Mouse (Mus musculus) CH12.LX (cell line): ENCODE results near the gene Il20. TPM values are rescaled to one million over a fixed set of nuclear protein-coding genes. Genes with fewer than 3 reads are reported as not detected.
A peak's percentile ranks its signal among the peaks of the same experiment; 100 is the strongest.

ENCODE experiments used
- DNase-seq: peaks from one replicate; pipeline ENCODE4 v3.0.0-alpha.2; 2013; ENCODE audit errors: extremely low read depth
- H3K27ac ChIP-seq: 2 replicates; pipeline ENCODE4 v1.5.1; 2012; ENCODE audit warnings: low read depth, mild to moderate bottlenecking, control low read depth, moderate library complexity; ENCODE audit not compliant: insufficient read depth
- H3K27me3 ChIP-seq: replicated peaks from 2 replicates; pipeline ENCODE3; 2012; ENCODE audit warnings: inconsistent platforms
- H3K36me3 ChIP-seq, 2 experiments: replicated peaks in 1 of 2; 2 replicates each; pipeline versions ENCODE3 to v1.6.1; 2012; ENCODE audit warnings: inconsistent platforms in 1 of 2, low read length in 1 of 2, mild to moderate bottlenecking in 1 of 2, mixed read lengths in 1 of 2, moderate library complexity in 1 of 2; ENCODE audit not compliant: control insufficient read depth in 1 of 2, insufficient read depth in 1 of 2
- H3K4me1 ChIP-seq, 2 experiments: 2 replicates each; pipeline ENCODE4 v1.6.1; 2012; ENCODE audit warnings: inconsistent platforms in 1 of 2, moderate library complexity in 1 of 2; ENCODE audit not compliant: insufficient read depth in 2 of 2, control insufficient read depth in 1 of 2
- H3K4me2 ChIP-seq: 2 replicates; pipeline ENCODE4 v1.6.1; 2012; ENCODE audit warnings: low read depth, mild to moderate bottlenecking, control low read depth; ENCODE audit not compliant: poor library complexity, insufficient read depth, severe bottlenecking
- H3K4me3 ChIP-seq, 3 experiments: fragments of 150-350 bp in 1 of 3; sonication (generic) in 1 of 3; replicated peaks in 1 of 3; 2 replicates each; pipeline versions ENCODE3 to v1.5.1; 2011 to 2012; ENCODE audit warnings: low read depth in 2 of 3, low read length in 2 of 3, mild to moderate bottlenecking in 2 of 3, moderate library complexity in 2 of 3, control low read depth in 1 of 3, improper control_type of control experiment in 1 of 3, inconsistent platforms in 1 of 3, mixed read lengths in 1 of 3; ENCODE audit not compliant: poor library complexity in 1 of 3
- H3K79me2 ChIP-seq: replicated peaks from 2 replicates; pipeline ENCODE4 v1.6.1; 2012; ENCODE audit warnings: mild to moderate bottlenecking, moderate library complexity; ENCODE audit not compliant: control insufficient read depth, poor library complexity, insufficient read depth, severe bottlenecking; ENCODE audit errors: extremely low read depth
- H3K9ac ChIP-seq: 2 replicates; pipeline ENCODE4 v1.6.1; 2012; ENCODE audit warnings: low read depth, mild to moderate bottlenecking, control low read depth, moderate library complexity; ENCODE audit not compliant: insufficient read depth
- H3K9me3 ChIP-seq: replicated peaks from 2 replicates; pipeline ENCODE3; 2012; ENCODE audit warnings: low read length, inconsistent platforms, mixed read lengths
- BHLHE40 ChIP-seq: IDR thresholded peaks from 2 replicates; pipeline ENCODE4 v1.6.1; 2011; ENCODE audit warnings: mild to moderate bottlenecking, low read depth, low read length, improper control_type of control experiment
- CHD1 ChIP-seq: IDR thresholded peaks from 2 replicates; pipeline ENCODE4 v1.6.1; 2012; ENCODE audit warnings: low read depth, low read length, improper control_type of control experiment, inconsistent platforms
- CTCF ChIP-seq, 2 experiments: IDR thresholded peaks in 1 of 2; conservative IDR thresholded peaks in 1 of 2; 2 replicates each; pipeline ENCODE4 v1.5.1; 2011 to 2012; ENCODE audit warnings: low read depth in 2 of 2, low read length in 2 of 2, improper control_type of control experiment in 1 of 2, inconsistent platforms in 1 of 2, mild to moderate bottlenecking in 1 of 2, moderate library complexity in 1 of 2
- ELF1 ChIP-seq: IDR thresholded peaks from 2 replicates; pipeline ENCODE4 v1.6.1; 2014; ENCODE audit warnings: low read depth, mild to moderate bottlenecking, inconsistent platforms, low read length, improper control_type of control experiment
- ETS1 ChIP-seq: conservative IDR thresholded peaks from 2 replicates; pipeline ENCODE4 v1.6.1; 2012; ENCODE audit warnings: low read depth, mild to moderate bottlenecking, inconsistent platforms, low read length, improper control_type of control experiment, moderate library complexity
- GABPA ChIP-seq: IDR thresholded peaks from 2 replicates; pipeline ENCODE4 v1.6.1; 2012; ENCODE audit warnings: low read depth, low read length, improper control_type of control experiment, inconsistent platforms; ENCODE audit not compliant: insufficient replicate concordance
- JUN ChIP-seq: IDR thresholded peaks from 2 replicates; pipeline ENCODE4 v1.6.1; 2011; ENCODE audit warnings: low read depth, mild to moderate bottlenecking, low read length, improper control_type of control experiment, moderate library complexity; ENCODE audit not compliant: insufficient read depth
- JUND ChIP-seq: conservative IDR thresholded peaks from 2 replicates; pipeline ENCODE4 v1.6.1; 2011; ENCODE audit warnings: low read depth, low read length, improper control_type of control experiment
- MAFK ChIP-seq: IDR thresholded peaks from 2 replicates; pipeline ENCODE4 v1.6.1; 2011; ENCODE audit warnings: low read length, improper control_type of control experiment; ENCODE audit not compliant: insufficient replicate concordance
- NELFE ChIP-seq: IDR thresholded peaks from 2 replicates; pipeline ENCODE4 v1.6.1; 2011; ENCODE audit warnings: low read depth, low read length, improper control_type of control experiment
- POLR2A ChIP-seq: IDR thresholded peaks from 2 replicates; pipeline ENCODE4 v1.6.1; 2011; ENCODE audit warnings: low read depth, mild to moderate bottlenecking, improper control_type of control experiment, low read length
- RAD21 ChIP-seq: IDR thresholded peaks from 2 replicates; pipeline ENCODE4 v1.6.1; 2011; ENCODE audit warnings: low read depth, mild to moderate bottlenecking, low read length, improper control_type of control experiment, moderate library complexity
- SMC3 ChIP-seq: IDR thresholded peaks from 2 replicates; pipeline ENCODE4 v1.6.1; 2011; ENCODE audit warnings: low read depth, low read length, improper control_type of control experiment
- TCF12 ChIP-seq: IDR thresholded peaks from 2 replicates; pipeline ENCODE4 v1.6.1; 2014; ENCODE audit warnings: low read depth, mild to moderate bottlenecking, inconsistent platforms, low read length, improper control_type of control experiment
- ZKSCAN1 ChIP-seq: IDR thresholded peaks from 2 replicates; pipeline ENCODE4 v1.6.1; 2012; ENCODE audit warnings: low read depth, inconsistent platforms, low read length, improper control_type of control experiment, borderline replicate concordance
- dilution Hi-C: fragments of 300-500 bp; cut with MboI; formaldehyde crosslinking; loops from 2 replicates; pipeline ENCODE4 v1.14.3; 2020; ENCODE audit warnings: low sequenced_read_pairs; ENCODE audit not compliant: extremely low pct_unique_long_range_greater_than_20kb, extremely low pct_ligation_motif_present
- in situ Hi-C: fragments of 300-500 bp; cut with MboI; formaldehyde crosslinking; loops from 3 replicates; pipeline ENCODE4 v1.14.3; 2019; ENCODE audit warnings: low sequenced_read_pairs, low pct_ligation_motif_present, low pct_unique_long_range_greater_than_20kb, mixed read lengths
- polyA plus RNA-seq: library from polyadenylated mRNA; unstranded; fragments of >175 nt; gene quantifications from 2 replicates; pipeline ENCODE4 v1.2.1, GENCODE M21; 2012; ENCODE audit warnings: low read depth; ENCODE audit not compliant: insufficient read length
- total RNA-seq, 2 experiments: library from RNA; depleted of rRNA; stranded (reverse); fragments of 300-350 nt in 1 of 2; fragments of >200 nt in 1 of 2; gene quantifications; 2 replicates each; pipeline ENCODE4 v1.2.3; 2012 to 2014

Il20 gene
- total and polyA plus RNA-seq, 3 experiments: not detected

DNA sequence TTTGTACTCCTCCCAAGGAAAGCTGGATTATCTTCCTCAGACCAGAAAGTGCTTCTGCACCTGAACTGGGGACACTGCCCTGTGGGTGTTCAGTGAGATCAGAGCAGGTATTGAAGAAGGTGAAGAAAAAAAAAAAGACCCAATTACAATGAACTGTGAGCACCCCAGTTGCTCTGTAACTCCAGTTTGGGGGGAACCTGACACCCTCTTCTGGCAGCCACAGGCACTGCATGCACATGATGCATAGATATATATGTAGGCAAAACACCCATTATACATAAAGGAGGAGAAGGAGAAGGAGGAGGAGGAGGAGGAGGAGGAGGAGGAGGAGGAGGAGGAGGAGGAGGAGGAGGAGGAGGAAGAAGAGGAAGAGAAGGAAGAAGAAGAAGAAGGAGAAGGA is 15.2 kb upstream of the Il20 start:
- in situ Hi-C loops (no loop called here), dilution Hi-C loops (no loop called here)
- Histone ChIP-seq H3K4me1 (no peaks in the 10 kb centered on the region), H3K27ac (no peak overlapping the region), H3K79me2 (no peaks in the 10 kb centered on the region), H3K36me3 (no peaks in the 10 kb centered on the region), H3K27me3 (peaks cover 2% of the 10 kb centered on the region), H3K9me3 (no peaks in the 10 kb centered on the region), H3K4me3 (no peak overlapping the region), H3K9ac (no peak overlapping the region), H3K4me2 (no peak overlapping the region)
- TF ChIP-seq GABPA (no peak), SMC3 (peak; percentile 58), CHD1 (no peak), CTCF (conservative IDR thresholded peaks at IDR 0.05 in 1 of 2, IDR thresholded peaks at IDR 0.05 in 1 of 2; ENCODE audit: low read depth in 2 of 2, low read length in 2 of 2) (peak in 1 of 2 experiments; percentile 63; a peak in 2 of 4 replicates), RAD21 (peak; percentile 40), TCF12 (no peak)
- DNase-seq: peak; percentile 13

- no peak overlapping the region for H3K4me2 ChIP-seq
- H3K4me1 ChIP-seq: peaks cover 0 to 7% of the 10 kb centered on the region in 2 experiments; a peak in 2 of 4 replicates
- TF ChIP-seq ELF1 (no peak), MAFK (peak; percentile 99), ETS1 (0 out of 2 replicates have a peak, but pooled peaks have one; percentile 22), JUN (0 out of 2 replicates have a peak, but pooled peaks have one; percentile 30), JUND (no peak), NELFE (no peak), ZKSCAN1 (no peak), POLR2A (no peak)
- H3K79me2 ChIP-seq: no peaks in the 10 kb centered on the region
- H3K9me3 ChIP-seq: no peaks in the 10 kb centered on the region
- dilution Hi-C loops (no loop called here), in situ Hi-C loops (no loop called here)
- H3K4me3 ChIP-seq: no peak overlapping the region
- H3K27me3 ChIP-seq: no peaks in the 10 kb centered on the region
- H3K9ac ChIP-seq: no peak overlapping the region
- H3K27ac ChIP-seq: no peak overlapping the region
- no peaks in the 10 kb centered on the region for H3K36me3 ChIP-seq
- peak; percentile 45 for DNase-seq
These were observed 7.2 kb upstream of the Il20 start for GRCm38 (mm10) chr1:130918323-130918980.

- no peak overlapping the region for H3K27ac ChIP-seq
- no peaks in the 10 kb centered on the region for H3K79me2 ChIP-seq
- TF ChIP-seq ZKSCAN1 (no peak), BHLHE40 (peak; percentile 18; the same call in 1 of the 2 replicates)
- TF ChIP-seq, all 38 proteins: peak for 1
- Histone ChIP-seq H3K4me2 (no peak overlapping the region), H3K36me3 (no peaks in the 10 kb centered on the region), H3K27me3 (no peaks in the 10 kb centered on the region), H3K9ac (no peak overlapping the region), H3K9me3 (no peaks in the 10 kb centered on the region), H3K4me1 (peaks cover 0 to 3% of the 10 kb centered on the region in 2 experiments; a peak in 1 of 4 replicates), H3K4me3 (no peak overlapping the region)
- DNase-seq: no peak
- dilution Hi-C loops (no loop called here), in situ Hi-C loops (no loop called here)
These were observed 8.7 kb downstream of the Il20 start for GRCm38 (mm10) chr1:130902505-130902904.
